Mouse (Mus musculus) left cerebral cortex, adult 2 months (tissue): ENCODE results near the gene Zfp804a. TPM values are rescaled to one million over a fixed set of nuclear protein-coding genes. Genes with fewer than 3 reads are reported as not detected.

Experiments used
- DNase-seq, 2 experiments: peaks; one replicate each; pipeline ENCODE4 v3.0.0; 2021 to 2022; ENCODE audit warnings: low spot score in 2 of 2, mixed read lengths in 1 of 2; ENCODE audit errors: extremely low spot score in 1 of 2
- H3K27ac ChIP-seq: fragments of 200-600 bp; 2 replicates; pipeline ENCODE4 v1.8.1; 2022
- H3K4me3 ChIP-seq: fragments of 200-600 bp; 2 replicates; pipeline ENCODE4 v1.8.1; 2022
- CTCF ChIP-seq: fragments of 200-600 bp; IDR thresholded peaks from 2 replicates; pipeline ENCODE4 v1.8.1; 2022; ENCODE audit warnings: antibody characterized with exemption, mild to moderate bottlenecking, moderate library complexity
- intact Hi-C: fragments of 180-260 bp; cut with DNase I; formaldehyde crosslinking; loops from one replicate; pipeline ENCODE4 v1.15.1; 2025
- total RNA-seq, 2 experiments: library from RNA; stranded (reverse); gene quantifications; 2 replicates each; pipeline ENCODE4 v1.2.3; 2021

The Zfp804a gene
- total RNA-seq, 2 experiments from 2014 or later: 14.3 to 16.2 TPM

DNA sequence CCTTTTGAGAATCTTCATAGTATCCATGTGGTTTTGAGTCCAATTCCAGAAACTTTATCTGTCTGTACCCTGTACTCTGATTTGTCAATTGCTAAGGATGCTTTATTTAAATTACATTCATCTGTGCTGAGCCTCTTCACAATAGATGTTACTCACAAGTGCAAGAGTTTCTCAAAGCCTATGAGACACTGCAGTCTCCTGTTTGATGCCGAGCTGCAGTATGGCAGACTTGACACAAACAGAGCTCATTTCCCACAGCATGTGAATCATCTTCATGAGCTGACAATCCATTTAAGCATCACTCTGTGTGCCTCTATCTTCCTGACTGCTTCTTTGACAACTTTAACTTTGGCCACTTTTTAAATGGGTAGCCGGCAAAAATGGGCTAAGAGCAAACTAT is 60.6 kb downstream of the Zfp804a start:
- Histone ChIP-seq H3K4me3 (no peak overlapping the region), H3K27ac (peak overlapping the region; percentile 28; the same call in 1 of the 2 replicates)
- DNase-seq: no peak
- no peak for TF ChIP-seq CTCF
- intact Hi-C loops: no loop called here

DNA sequence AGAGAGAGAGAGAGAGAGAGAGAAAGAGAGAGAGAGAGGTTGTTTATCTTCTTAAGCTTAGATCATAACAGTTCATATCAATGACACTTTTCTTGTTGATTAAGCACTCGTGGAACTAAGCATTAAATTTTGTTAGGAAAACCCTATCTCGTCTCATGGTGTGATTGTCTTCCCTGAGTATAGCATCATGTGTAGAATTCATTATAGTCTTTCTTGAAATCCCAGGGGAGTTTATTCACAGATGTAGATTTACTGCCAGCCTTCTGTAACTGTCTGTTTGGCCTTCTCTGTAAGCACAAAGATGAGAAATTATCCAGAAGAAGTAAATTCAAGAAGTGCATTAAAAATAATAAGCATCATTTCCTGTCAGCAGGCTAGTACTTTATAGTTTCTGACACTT is 66.6 kb downstream of the Zfp804a start:
- TF ChIP-seq CTCF: no peak
- intact Hi-C loops: no loop called here
- no peak for DNase-seq
- Histone ChIP-seq H3K27ac (no peak overlapping the region), H3K4me3 (no peak overlapping the region)

DNA sequence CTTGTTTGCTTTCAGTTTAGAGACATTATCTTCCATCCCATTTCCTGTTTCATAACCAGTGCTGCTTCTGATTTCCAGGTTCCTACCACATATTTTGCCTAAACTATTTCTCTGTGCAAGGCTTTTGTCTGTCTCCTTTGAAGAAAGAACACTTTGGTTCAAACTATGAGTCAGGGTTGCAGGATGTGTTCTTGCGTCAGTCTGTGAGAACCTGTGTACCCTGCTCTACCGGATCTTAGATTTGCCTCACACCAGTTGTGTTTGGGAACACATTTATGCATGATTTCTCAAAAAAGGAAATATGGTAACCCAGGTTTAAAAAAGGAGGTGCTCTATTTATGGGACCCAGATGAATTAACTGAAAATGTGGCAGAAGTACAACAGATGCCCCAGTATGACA is 125.7 kb downstream of the Zfp804a start:
- DNase-seq: no peak
- no peak overlapping the region for H3K4me3 ChIP-seq
- no peak for TF ChIP-seq CTCF
- H3K27ac ChIP-seq: no peak overlapping the region
- intact Hi-C loops: no loop called here

DNA sequence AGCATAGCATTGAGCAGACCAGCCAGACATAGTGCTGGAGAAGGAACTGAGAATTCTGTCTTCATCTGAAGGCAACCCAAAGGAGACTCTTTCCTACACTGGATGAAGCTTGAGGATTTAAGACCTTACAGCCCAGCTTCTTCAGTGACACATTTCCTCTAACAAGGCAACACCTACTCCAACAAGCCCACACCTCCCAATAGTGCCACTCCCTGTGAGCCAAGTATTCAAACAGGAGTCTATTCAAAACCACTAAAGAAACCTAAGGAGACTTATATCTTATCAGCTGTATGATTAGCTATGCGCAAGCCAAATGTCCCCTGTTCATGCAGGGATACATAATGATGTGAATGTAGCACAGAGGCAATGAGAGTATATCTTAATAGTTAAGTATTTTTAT is 128.0 kb downstream of the Zfp804a start:
- no peak for TF ChIP-seq CTCF
- no peak for DNase-seq
- Histone ChIP-seq H3K4me3 (no peak overlapping the region), H3K27ac (no peak overlapping the region)
- intact Hi-C loops: no loop called here

- no peak for TF ChIP-seq CTCF
- H3K4me3 ChIP-seq: no peak overlapping the region
- intact Hi-C loops: no loop called here
- H3K27ac ChIP-seq: no peak overlapping the region
- no peak for DNase-seq
These were observed 146.9 kb downstream of the Zfp804a start for GRCm38 (mm10) chr2:82199901-82200300.

DNA sequence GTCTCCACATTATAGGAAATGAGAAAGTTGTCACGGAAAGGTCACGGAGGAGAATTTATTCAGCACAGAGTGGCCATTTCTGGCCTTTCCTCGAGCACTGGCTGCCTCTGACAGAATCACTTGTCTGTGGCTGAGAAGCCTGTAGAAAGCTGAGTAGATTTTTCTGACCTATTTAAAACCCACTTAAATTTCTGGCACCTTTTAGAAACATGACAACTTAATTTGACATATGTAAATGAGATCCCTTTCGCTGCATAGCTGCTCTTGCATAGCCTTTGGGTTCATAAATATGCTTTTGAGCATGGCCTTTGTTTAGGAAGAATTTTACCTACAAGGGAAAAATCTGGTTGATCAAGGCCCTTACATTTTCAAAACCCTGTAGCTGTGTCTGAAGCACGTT is 147.6 kb downstream of the Zfp804a start:
- TF ChIP-seq CTCF: no peak
- no peak for DNase-seq
- H3K27ac ChIP-seq: no peak overlapping the region
- no peak overlapping the region for H3K4me3 ChIP-seq
- intact Hi-C loops: no loop called here

DNA sequence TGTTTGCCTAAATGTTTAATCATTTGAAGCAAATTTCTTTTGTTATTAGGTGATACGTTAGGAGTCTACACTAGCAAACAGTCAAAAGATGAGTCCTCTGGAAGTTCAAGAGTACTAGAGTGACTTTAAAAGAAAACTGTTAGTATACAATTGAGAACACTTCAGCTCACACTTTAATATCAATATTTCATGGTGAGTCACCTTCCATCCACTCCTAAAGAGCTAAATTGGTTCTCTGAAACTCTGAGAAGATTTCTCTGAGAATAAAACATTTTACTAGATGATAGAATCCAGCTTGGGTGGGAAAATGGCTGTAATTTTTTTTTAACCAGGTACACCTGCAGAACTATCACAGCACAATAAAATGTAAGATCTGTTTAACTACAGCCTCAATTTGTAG is 157.6 kb downstream of the Zfp804a start:
- Histone ChIP-seq H3K4me3 (no peak overlapping the region), H3K27ac (no peak overlapping the region)
- DNase-seq: no peak
- TF ChIP-seq CTCF: no peak
- intact Hi-C loops: no loop called here

- no peak for TF ChIP-seq CTCF
- no peak for DNase-seq
- no peak overlapping the region for H3K4me3 ChIP-seq
- H3K27ac ChIP-seq: no peak overlapping the region
- intact Hi-C loops: no loop called here
These were observed 158.9 kb downstream of the Zfp804a start for GRCm38 (mm10) chr2:82211972-82212371.

DNA sequence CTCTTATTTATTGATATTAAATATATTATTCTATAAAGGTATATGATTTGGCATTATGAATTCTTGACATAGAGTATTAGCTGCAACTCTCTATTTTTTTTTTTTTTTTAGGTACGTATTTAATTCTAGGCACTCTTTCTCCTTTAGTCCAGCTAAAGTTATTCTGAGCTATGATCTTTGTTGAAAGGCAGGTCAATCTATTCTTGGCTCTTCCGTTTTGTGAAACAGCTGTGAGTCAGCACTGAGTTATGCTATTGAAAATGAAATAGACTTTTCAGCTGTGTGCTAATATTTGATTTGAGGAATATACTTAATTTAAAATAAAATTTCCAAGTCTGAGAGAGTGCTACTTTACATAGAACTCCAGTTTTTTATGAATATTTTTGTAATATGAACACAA is 164.9 kb downstream of the Zfp804a start:
- TF ChIP-seq CTCF: no peak
- H3K27ac ChIP-seq: no peak overlapping the region
- intact Hi-C loops: no loop called here
- DNase-seq: no peak
- H3K4me3 ChIP-seq: no peak overlapping the region

DNA sequence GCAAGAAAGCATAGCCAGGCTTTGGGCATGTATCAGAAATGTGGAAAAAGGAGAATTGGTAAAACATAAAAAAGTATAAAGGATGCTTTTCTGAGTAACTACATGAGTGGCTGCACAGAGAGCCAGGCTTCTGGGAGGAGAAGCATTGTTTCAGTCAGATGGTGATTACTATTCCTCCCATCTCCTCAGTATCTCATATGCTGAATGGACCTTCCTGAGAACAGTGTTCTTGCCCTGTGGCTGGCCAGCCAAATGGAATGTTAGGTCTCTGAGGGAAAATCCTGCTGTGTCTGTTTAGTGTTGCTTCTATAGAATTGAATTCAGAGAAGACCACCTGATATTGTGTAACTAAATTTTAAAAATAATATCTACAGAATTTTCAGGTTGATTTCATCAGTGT is 193.0 kb downstream of the Zfp804a start:
- intact Hi-C loops: loop anchor here (10.0 kb wide), 1 partner anchor 191 kb away; the partner anchor contains the start of gene Zfp804a
- Histone ChIP-seq H3K4me3 (no peak overlapping the region), H3K27ac (no peak overlapping the region)
- TF ChIP-seq CTCF: no peak
- no peak for DNase-seq

- intact Hi-C loops: loop anchor here (10.0 kb wide), 1 partner anchor 192 kb away; the partner anchor contains the start of gene Zfp804a
- DNase-seq: no peak
- H3K27ac ChIP-seq: no peak overlapping the region
These were observed 194.0 kb downstream of the Zfp804a start for GRCm38 (mm10) chr2:82246902-82247522.

DNA sequence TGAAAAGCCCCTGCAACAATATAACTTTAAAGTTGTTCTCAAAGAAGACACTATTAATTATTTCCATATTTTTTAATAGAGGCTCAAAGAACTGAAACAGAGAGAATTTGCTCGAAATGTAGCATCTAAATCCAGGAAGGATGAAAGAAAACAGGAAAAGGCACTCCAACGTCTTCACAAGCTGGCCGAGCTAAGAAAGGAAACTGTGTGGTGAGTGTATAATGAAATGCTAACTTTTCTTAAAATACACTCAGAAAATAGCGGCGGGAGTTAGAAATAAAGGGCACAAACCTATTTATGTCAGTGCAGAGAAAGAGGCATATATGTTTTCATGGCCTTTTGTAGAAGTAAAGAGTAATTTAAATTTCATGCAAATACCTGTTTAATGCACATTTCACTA is 200.4 kb downstream of the Zfp804a start:
- intact Hi-C loops: no loop called here
- Histone ChIP-seq H3K4me3 (no peak overlapping the region), H3K27ac (no peak overlapping the region; the same call in 1 of the 2 replicates)
- no peak for TF ChIP-seq CTCF
- DNase-seq: no peak

More at GRCm38 (mm10) chr2:82246902-82247522, 194.0 kb downstream of the Zfp804a start:
- no peak for TF ChIP-seq CTCF
- no peak overlapping the region for H3K4me3 ChIP-seq

DNA sequence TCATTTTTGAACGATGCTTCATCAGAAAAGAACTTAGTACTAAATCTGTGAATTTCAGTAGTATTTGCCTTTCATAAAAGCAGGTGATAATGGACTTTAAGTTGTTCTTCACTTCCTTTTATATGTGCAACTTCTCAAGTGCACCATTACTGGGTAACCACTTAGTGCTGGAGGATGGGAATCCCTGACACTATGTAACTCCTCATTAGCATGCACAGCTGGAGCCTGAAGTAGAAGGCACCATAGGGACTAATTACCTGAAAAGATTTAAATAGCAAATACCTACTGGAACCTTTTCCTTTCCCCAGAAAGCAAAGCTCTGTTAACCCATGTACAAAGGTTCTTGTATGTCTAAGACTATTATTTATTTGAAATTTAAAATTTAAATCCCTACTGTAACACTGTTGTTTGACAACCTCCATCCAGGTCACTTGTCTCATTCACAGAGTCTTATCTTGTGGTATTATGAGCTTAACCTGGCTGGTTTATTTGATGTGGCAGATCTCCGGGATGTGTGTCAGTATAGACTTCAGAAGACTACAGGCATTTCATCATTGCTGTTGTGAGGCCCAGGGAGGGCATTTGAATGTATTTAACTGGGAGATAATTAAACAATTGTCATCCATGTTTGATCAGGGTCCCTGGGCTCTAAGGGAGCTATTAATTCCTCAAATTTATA is 229.7 kb downstream of the Zfp804a start:
- Histone ChIP-seq H3K27ac (no peak overlapping the region), H3K4me3 (no peak overlapping the region)
- intact Hi-C loops: no loop called here
- DNase-seq: no peak
- no peak for TF ChIP-seq CTCF
